Mouse (Mus musculus): ENCODE data around the gene Suv39h1.

Gene Suv39h1

DNA sequence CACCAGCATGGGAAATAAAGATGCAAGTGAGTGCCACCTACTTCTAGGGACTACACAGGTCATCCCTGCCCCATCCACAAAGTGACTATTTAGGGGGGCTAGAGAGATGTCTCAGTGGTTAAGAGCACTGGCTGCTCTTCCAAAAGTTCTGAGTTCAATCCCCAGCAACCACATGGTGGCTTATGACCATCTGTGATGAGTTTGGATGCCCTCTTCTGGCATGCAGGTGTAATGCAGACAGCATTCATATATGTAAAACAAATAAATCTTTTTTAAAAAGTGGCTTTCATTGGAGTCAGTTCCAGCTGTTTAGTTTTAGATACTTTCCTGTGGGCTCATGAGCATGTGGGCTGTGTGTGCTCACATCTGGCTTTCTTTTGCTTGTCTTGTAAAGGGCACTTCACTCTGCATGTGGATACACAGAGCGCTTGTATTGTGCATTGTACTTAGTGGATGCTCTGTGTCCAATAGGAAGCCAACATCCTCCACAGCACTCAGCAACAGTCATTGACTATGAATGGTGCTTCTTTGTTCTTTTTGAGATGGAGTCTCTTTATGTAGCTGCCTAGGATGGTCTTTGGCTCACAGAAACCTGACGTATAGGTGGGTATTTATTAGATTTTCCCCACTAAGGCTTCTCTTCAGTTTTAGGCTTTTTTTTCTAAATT, 54.3 kb downstream of the Suv39h1 start:
- DNase-seq = no peak

DNA sequence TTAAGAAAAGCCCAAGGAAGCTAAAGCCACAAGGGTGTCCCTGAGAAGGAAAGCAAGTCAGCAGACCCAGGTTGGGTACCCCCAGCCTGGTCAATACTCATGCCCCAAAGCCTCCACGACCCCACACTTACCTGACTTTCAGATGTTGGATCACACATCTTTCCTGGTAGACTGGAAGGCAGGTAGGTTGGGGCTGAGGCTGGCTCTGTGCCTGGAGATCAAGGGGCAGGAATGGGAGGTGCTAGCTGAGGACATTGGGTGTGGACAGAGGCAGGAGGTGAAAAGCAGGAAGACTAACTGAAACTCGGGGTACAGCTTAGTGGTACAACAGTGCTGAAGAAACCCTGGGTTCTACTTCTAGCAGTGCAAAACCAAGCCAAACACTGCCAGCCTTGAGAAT, 56.3 kb downstream of the Suv39h1 start, which contains the start of gene Glod5:
Gene Glod5, minus strand, starts transcription at position 207 of the 400 bp plus-strand sequence.
- no peak for DNase-seq

DNA sequence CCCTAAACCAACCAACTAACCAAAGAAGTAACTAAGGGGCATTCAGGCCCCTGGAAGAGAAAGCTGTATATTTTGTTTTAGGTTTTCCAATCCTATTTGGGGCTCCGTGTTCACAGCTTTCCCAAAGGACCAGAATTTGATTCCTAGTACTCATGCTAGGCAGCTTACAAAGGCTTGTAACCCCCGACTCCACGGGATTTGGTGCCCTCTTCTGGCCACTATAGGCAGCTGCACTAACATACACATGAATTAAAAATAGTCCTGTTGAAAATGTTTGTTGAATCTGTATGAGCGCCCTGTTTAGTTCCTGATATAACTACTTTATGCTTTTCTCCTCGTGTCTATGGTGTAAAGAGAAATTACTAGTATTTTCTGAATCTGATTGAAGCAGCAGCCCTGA, 57.4 kb downstream of the Suv39h1 start:
- peak; percentile 17 for DNase-seq

DNA sequence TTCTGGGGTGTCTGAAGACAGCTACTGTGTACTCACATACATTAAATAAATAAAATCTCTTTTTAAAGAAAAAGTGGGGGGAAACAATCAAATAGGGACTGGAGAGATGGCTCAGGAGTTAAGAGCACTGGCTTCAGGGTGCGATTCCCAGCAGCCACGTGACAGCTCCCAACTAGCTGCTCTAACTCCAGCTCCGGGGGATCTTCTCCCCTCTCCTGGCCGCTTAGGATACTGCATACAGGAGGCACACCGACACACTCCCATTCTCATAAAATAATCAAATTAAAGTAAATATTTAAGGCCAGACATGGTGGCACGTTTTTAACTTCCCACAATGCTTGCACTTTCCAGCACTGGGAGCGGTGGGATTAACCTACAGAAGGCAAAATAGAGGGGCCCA, 58.9 kb downstream of the Suv39h1 start:
- DNase-seq = peak; percentile 29

DNA sequence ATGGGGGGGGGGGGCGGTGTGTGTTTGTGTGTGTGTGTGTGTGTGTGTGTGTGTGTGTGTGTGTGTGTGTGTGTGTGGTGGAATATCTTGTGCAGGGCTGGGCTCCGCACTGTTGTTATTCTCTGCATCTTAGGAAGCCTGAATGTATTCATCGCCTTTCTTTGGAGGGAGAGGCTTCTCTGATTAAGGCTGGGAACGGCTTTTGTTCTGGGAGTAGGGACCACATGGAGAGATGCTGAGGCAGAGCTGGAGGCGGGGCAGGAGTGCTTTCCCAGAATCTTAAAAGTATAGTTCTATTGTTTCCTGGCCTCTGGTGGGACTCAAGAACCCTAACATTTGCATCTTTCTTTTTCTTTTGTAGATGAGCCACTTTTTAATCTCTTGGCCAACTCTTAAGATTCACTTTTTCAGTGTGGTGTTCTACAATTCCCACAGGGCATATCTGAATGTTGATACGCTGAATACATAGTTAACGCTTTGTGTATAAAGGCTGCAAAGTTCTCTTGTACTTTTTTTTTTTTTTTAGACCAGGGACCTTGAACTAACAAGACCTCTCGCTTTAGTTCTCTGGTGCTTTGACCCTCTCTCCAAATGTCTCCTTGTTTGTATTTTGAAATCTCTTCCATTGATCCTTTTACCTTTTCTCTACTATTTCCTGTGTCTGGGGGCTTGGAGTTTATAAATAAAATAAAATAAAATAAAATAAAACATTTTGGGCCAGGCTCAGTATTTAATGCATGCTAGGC, 60.8 kb downstream of the Suv39h1 start:
- no peak for DNase-seq

DNA sequence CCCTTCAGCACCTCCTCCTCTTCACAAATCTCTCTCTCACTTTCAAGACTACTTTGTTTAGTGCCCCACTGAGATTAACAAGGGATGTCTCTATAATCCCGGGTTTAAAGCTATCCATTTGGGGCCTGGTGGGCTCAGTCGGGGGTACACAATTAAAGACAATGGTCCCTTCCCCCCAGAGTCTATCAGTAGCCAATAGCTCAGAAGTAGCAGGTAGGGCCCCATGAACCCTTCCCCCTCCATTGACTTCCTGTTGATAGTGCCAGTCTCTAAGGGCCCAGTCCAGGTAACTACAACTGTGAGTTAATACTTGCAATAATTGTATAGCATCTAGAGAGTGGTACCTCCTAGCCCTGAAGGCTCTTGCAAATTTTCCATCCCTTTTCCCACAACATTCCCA, 61.4 kb downstream of the Suv39h1 start:
- no peak for DNase-seq
